Mouse (Mus musculus): ENCODE measurements at regions not wholly inside any gene's neighbourhood (a gene's known extent, or its start where the extent isn't known, plus 50 kb on each side); places are given as distances from the start of the nearest gene placed in this dataset.

GRCm38 (mm10) chr13:112058771-112059170, 229.5 kb upstream of the Ankrd55 start:
- TF ChIP-seq CTCF (IDR thresholded peaks at IDR 0.05; ENCODE audit: control insufficient read depth, insufficient read depth, low read length) = no peak
- no peak for TF ChIP-seq POLR2A (IDR thresholded peaks at IDR 0.05; ENCODE audit: borderline replicate concordance, control insufficient read depth, low read depth, low read length)
